Mouse (Mus musculus) spleen, postnatal 10 days (tissue): Measurements from ENCODE around the gene Arhgef38.

Source experiments
- DNase-seq, 2 experiments: peaks; one replicate each; pipeline ENCODE4 v3.0.0; 2021 to 2022; ENCODE audit warnings: low spot score in 2 of 2

The Arhgef38 gene

GRCm38 (mm10) chr3:133165130-133165529 lies 69.6 kb downstream of the Arhgef38 start:
- no peak for DNase-seq

- no peak for DNase-seq
Observed at GRCm38 (mm10) chr3:133163913-133164406, 70.8 kb downstream of the Arhgef38 start.

- no peak for DNase-seq
Observed at GRCm38 (mm10) chr3:133163174-133163573, 71.6 kb downstream of the Arhgef38 start.

- DNase-seq = no peak
Observed at GRCm38 (mm10) chr3:133161407-133161806, 73.3 kb downstream of the Arhgef38 start.

DNA sequence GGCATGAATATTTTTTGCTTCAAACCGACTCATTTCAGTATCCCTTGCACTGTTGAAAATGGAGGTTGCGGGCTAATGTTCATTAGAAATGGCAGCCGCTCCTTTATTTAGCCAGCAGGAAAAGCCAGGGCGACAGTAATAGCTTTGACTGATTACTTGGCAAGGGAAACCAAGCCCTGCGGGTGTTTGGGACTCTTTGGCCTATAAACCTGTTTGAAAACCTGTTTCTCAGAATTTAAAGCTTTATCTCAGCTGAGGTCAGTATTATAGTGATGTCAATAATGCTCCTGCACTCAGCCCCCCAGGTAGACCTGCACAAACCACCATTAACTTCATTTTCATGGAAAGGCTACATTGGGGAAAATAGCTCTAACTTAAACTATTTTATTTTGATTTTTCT lies 76.5 kb downstream of the Arhgef38 start:
- DNase-seq = no peak

- no peak for DNase-seq
Observed at GRCm38 (mm10) chr3:133154683-133155082, 80.1 kb downstream of the Arhgef38 start.

- DNase-seq = no peak
Observed at GRCm38 (mm10) chr3:133153629-133154028, 81.1 kb downstream of the Arhgef38 start.

GRCm38 (mm10) chr3:133152831-133153230 lies 81.9 kb downstream of the Arhgef38 start:
- DNase-seq = no peak

- no peak for DNase-seq
Observed at GRCm38 (mm10) chr3:133151629-133152028, 83.1 kb downstream of the Arhgef38 start.

- no peak for DNase-seq
Observed at GRCm38 (mm10) chr3:133144511-133145147, 90.1 kb downstream of the Arhgef38 start.

DNA sequence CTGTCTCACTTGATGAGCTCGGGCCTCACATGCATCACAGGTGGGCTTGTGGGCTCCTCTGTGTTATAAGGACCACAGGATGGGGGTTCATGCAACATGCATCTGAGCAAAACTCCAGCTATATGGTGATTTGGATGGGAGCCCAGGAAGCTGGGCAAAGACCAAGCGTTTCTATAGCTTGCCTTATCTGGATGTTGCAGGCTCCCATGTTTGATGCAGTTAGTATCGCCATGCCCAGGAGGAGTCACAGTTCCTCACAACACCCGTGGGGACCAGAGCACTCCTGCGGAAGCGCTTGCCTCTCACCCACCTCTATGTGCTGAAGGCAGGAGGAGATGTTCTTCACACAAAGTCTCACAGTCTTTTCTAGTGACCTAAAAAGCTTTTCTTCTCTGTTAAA lies 92.9 kb downstream of the Arhgef38 start:
- no peak for DNase-seq

DNA sequence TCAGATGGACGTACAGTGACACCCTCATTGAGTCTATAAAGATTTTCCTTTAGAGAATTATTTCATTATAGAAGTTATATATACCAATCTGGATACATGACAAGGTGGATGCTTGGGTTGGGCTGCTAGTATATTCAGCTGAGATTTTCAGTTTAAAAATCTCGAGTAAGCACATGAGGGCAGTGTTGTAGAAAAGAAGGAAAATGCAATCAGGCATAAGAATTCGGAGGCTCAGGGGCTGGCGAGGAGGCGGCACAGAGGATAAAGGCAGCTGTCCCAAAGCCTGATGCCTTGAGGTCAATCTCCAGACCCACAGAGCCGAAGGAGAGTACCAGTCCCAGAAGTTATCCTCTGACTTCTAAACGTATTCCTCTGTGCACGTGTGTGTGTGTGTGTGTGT lies 102.1 kb downstream of the Arhgef38 start:
- DNase-seq = no peak

DNA sequence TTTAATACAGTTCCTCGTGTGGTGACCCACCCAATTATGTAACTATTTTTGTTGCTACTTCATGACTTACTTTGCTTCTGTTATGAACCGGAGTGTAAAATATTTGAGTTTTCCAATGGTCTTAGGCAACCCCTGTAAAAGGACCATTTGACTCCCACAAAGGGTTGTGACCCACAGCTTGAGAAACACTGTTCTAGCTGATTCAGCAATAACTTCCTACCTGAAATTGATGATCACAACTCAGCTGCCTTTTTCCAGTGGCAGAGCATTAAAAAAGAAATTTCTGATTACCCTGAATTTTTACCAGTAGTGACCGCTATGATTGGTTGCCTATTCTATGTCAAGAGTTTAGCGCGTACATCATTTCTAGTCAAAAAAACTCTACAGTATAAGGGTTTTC lies 103.4 kb downstream of the Arhgef38 start:
- DNase-seq = no peak

DNA sequence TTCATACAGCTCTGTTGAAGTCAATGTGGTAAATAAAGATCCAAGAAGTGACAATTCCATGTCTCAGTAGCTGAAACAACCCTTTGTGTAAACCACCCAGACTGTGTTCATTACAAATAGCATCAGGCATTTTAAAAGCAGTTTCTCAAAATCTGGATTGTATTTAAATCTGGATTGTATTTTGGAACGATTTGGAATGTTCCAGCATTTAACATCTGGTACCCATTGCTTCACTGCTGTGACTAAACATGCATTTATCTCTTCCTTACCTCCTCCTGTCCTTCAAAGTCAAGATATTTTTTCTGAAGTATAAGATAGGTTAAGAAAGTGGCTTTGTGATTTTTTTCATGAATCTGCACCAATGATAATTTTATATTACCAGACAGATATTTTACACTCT lies 121.5 kb downstream of the Arhgef38 start:
- DNase-seq = no peak

GRCm38 (mm10) chr3:133111741-133112140 lies 123.0 kb downstream of the Arhgef38 start:
- no peak for DNase-seq

DNA sequence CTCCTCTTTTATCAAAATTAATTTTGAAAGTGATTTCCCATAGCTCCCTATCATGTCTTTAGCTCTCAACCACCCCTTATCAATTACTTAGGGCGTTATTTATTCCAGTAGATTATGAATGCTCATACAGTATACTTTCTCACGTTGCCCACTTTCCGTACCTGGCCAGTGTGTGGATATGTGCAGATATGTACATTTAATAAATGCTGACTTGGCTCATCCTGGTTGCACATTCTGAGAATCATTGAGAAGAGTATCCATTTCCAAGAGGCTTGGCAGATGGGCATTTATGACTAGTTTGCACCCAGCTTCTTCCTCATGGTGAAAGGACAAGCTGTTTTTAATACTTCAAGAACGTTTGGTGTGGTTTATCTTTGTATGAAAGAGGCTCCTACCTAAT lies 124.9 kb downstream of the Arhgef38 start:
- no peak for DNase-seq

GRCm38 (mm10) chr3:133108731-133109130 lies 126.0 kb downstream of the Arhgef38 start:
- no peak for DNase-seq

DNA sequence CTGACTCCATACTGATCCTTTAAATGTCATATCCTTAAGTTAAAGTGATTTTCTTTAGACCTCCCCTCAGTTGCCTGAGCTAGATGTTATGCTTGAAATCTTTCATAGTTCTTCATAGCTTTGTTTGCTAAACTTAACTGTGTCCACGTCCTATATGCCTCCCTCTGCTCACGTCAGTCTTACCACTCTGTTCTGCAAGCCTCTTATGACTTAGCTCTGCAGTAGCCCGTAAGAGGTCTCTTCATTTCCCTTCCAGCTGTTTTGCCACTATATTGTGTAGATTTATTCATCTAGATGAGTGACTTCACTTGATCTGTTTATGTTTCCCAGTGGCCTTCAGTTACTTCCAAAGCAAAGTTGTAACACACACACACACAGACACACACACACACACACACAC lies 130.3 kb downstream of the Arhgef38 start:
- DNase-seq = no peak

- DNase-seq = no peak
Observed at GRCm38 (mm10) chr3:133103768-133104167, 131.0 kb downstream of the Arhgef38 start.

GRCm38 (mm10) chr3:133098909-133099308 lies 135.8 kb downstream of the Arhgef38 start:
- no peak for DNase-seq

DNA sequence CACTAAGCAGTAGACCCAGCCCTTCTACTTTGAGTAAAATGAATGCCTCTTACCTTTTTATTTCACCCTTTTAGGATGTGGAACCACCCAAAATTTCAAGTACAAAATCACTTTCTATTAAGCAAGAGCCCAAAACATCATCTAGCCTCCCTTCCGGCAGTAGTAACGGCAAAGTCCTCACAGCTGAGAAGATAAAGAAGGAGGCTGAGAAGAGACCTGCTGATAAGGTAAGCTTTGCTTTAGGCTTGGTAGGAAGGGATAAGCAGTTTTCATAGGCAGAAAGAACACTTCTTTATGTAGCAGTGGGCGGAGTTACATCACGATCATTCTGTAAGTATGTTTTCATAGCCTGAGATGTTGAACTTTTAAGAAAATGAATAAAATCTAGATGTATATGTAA lies 136.4 kb downstream of the Arhgef38 start:
- no peak for DNase-seq

GRCm38 (mm10) chr3:133097936-133098335 lies 136.8 kb downstream of the Arhgef38 start:
- DNase-seq = no peak

DNA sequence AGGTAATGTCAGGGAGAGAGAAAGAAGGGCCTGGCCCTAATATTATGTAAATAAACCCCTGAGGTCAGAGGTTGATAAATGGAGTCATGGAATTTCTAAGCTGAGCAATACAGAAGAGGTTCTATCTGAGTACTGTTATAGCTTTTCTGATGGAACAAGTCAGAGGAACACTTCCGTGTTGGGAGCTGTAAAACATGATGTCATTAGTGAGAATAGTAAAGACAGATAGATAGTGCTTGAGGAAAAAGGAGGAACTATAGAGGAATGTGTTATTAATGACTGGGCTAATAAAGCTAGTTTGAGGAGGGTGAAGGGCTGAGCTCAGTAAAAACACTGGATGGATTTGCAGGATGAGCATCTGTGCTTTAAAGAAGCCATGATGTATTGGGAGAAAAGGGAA lies 140.4 kb downstream of the Arhgef38 start:
- DNase-seq = no peak

DNA sequence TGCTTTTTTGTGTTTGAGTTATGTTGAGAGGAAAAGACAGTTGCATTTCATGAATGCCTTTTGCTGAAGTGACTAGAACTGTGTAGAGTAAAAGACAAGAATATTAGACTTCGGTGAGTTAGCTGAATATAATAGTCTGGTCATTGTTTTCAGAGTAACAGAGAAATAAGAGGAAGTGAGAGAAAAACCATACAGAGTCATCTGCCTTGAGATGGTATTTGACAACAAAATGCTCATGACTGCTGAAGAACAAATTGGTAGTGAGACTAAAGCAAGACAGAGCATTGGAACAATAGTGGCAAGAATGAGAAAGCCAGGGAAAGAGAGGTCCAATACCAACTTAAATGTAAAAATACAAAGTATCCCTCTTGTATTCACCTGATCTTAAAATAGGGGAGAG lies 141.8 kb downstream of the Arhgef38 start:
- DNase-seq = no peak
